Mouse (Mus musculus) spleen, adult 18-20 months (tissue): ENCODE data around the gene Rnf111.

Experiments used
- DNase-seq, 2 experiments: peaks; one replicate each; pipeline ENCODE4 v3.0.0; 2022; ENCODE audit warnings: mixed read lengths in 2 of 2

The Rnf111 gene

DNA sequence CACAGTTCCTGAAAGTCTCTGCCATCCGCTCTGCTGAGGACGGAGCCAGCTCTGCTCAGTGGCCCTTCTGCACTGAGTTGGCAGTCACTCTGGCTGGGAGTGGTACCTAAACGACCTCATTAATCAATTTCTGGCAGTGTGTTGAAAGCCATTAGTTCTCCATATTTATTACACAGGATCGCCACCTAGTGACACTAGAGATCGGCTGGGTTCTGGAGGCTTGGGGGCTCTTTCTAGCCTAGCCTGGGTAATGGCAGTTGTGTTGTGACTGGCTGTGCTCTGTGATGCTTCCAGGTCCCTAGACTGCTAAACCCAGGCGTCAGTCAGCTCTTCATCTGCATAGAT lies 111.0 kb downstream of the Rnf111 start:
- no peak for DNase-seq

- DNase-seq: no peak
Observed at GRCm38 (mm10) chr9:70391660-70392562, 111.6 kb downstream of the Rnf111 start.

DNA sequence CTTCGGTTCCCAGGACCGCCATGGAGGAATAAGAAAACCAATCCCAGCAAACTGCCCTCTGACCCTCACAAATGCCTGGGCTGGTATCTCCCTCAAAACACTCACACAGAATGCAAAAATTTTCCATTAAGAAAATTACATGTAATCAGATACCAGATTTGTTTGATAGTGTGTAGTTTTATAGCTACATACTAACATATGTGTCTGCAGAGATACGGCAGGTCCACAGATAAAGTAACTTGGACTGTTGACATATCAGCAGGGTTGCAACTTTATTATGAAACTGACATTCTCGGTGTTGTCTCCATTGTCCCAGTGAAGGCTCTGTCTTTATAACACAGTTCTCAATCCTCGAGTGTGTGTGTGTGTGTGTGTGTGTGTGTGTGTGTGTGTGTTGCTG lies 112.5 kb downstream of the Rnf111 start:
- DNase-seq: no peak

DNA sequence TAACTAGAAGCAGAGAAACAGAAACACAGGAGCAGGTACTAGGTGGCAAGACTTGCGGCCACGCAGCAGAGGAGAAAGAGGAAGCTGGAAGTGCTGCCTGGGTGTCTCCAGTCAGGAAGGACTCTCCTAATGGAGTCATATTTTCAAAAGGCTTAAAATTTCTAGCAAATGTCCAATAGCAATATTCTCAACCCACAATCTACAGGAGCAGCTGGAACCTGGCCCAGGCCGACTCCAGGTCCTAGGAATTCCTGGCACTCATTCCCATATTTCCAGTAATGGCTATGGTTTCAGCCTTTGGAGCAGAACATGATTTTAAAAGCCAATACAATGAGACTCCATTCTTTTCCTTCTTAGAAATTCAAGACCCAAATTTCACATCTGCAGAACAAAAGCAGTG lies 114.0 kb downstream of the Rnf111 start:
- no peak for DNase-seq

GRCm38 (mm10) chr9:70387410-70388119 lies 116.0 kb downstream of the Rnf111 start:
- no peak for DNase-seq

- DNase-seq: no peak
Observed at GRCm38 (mm10) chr9:70384958-70385728, 118.4 kb downstream of the Rnf111 start.

DNA sequence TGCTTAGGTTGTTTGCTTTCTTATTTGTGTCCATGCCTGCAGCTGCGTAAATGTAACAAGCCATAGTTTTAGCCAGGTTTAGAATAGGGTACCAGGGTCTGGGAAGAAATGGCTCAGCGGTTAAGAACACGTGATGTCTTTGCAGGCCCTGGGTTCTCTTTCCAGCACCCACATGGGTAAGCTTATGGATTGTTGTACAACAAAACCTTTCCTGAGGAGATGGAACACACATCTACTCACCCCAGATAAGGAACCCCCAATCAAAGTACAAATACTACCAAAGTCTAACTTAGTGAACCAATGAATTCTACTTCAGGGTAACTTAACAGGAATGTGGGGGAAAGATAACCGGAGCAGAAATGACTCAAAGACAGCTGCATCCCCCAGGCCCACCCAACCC lies 119.0 kb downstream of the Rnf111 start:
- no peak for DNase-seq

- no peak for DNase-seq
Observed at GRCm38 (mm10) chr9:70383750-70384149, 119.8 kb downstream of the Rnf111 start.

DNA sequence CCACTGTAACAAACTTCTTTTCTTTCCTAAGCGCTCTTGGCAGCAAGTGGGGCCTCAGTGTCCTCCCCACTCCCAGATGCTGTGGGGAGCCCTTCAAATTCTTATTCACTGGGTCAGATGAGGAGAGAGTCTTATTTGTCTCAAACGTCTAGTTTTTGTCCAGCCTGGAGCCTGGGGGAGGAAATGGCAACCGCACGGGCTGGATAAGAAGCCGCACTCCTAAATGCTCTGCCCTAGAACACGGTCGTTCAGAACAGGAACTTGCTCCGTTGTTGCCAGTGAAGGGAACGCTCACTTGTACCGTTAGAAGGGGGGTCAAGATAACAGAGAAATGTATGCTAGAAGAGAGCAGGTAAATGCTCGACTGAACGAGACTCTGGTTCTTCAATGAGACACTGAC lies 121.4 kb downstream of the Rnf111 start:
- DNase-seq: no peak

DNA sequence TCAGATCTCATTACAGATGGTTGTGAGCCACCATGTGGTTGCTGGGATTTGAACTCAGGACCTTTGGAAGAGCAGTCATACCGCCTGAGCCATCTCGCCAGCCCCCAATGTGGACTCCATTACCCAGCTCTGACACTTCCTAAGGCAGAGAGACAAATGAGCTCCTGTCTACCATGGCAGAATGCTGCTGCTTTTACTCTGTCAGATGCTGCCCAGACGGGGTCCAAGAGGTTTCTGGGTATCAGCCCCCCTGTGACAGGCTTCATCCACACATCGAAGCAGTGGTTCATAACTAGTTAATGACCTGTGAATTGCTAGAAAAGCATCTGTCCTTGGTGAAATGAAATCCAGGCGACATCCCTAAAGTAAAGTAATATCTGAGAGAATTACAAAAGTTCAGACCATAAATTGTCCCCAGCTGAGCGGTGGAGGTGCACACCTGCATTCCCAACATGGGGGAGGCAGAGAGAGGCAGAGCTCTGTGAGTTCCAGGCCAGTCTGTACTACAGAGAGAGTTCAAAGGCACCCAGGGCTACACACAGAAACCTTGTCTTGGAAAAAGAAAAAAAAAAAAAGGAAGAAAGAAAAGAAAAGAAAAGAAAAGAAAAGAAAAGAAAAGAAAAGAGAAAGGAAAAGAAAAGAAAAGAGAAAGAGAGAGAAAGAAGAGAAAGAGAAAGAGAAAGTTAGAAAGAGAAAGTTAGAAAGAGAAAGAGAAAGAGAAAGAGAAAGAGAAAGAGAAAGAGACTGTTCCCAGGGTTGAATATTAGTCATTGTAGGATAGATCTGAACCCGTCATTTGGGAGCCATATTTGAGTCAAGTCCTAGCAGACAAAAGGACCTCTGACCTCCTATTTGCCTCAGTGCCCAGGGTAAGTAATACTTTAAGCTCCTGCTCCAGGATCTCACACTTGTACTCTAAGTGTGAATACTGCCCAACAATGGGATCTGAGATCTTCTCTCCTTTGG lies 123.7 kb downstream of the Rnf111 start:
- DNase-seq: no peak
